Mouse (Mus musculus) CH12.LX (cell line): ENCODE data around the gene Slc39a10.

Experiments used
- CTCF ChIP-seq, 2 experiments: IDR thresholded peaks in 1 of 2; conservative IDR thresholded peaks in 1 of 2; 2 replicates each; pipeline ENCODE4 v1.5.1; 2011 to 2012; ENCODE audit warnings: low read depth in 2 of 2, low read length in 2 of 2, improper control_type of control experiment in 1 of 2, inconsistent platforms in 1 of 2, mild to moderate bottlenecking in 1 of 2, moderate library complexity in 1 of 2
- EP300 ChIP-seq: IDR thresholded peaks from 2 replicates; pipeline ENCODE4 v1.6.1; 2011; ENCODE audit warnings: low read length, improper control_type of control experiment
- KAT2A ChIP-seq: IDR thresholded peaks from 2 replicates; pipeline ENCODE4 v1.6.1; 2012; ENCODE audit warnings: low read length, improper control_type of control experiment, inconsistent platforms; ENCODE audit not compliant: insufficient replicate concordance
- MAX ChIP-seq: IDR thresholded peaks from 2 replicates; pipeline ENCODE4 v1.6.1; 2011; ENCODE audit warnings: low read length, improper control_type of control experiment
- POLR2A ChIP-seq: IDR thresholded peaks from 2 replicates; pipeline ENCODE4 v1.6.1; 2011; ENCODE audit warnings: low read depth, mild to moderate bottlenecking, improper control_type of control experiment, low read length
- RCOR1 ChIP-seq: conservative IDR thresholded peaks from 2 replicates; pipeline ENCODE4 v1.6.1; 2012; ENCODE audit warnings: low read depth, mild to moderate bottlenecking, inconsistent platforms, low read length, improper control_type of control experiment
- USF2 ChIP-seq: conservative IDR thresholded peaks from 2 replicates; pipeline ENCODE4 v1.6.1; 2011; ENCODE audit warnings: low read depth, low read length, improper control_type of control experiment
- ZKSCAN1 ChIP-seq: IDR thresholded peaks from 2 replicates; pipeline ENCODE4 v1.6.1; 2012; ENCODE audit warnings: low read depth, inconsistent platforms, low read length, improper control_type of control experiment, borderline replicate concordance

- TF ChIP-seq POLR2A (no peak), USF2 (no peak), EP300 (no peak), CTCF (conservative IDR thresholded peaks at IDR 0.05 in 1 of 2, IDR thresholded peaks at IDR 0.05 in 1 of 2; ENCODE audit: low read depth in 2 of 2, low read length in 2 of 2) (no peak), ZKSCAN1 (no peak), KAT2A (no peak), RCOR1 (no peak), MAX (no peak)
Observed at GRCm38 (mm10) chr1:46864175-46864885, 28.3 kb downstream of the Slc39a10 start.
